8 mouse cellular contexts compared by ENCODE assay signal in the genomic region with DNA sequence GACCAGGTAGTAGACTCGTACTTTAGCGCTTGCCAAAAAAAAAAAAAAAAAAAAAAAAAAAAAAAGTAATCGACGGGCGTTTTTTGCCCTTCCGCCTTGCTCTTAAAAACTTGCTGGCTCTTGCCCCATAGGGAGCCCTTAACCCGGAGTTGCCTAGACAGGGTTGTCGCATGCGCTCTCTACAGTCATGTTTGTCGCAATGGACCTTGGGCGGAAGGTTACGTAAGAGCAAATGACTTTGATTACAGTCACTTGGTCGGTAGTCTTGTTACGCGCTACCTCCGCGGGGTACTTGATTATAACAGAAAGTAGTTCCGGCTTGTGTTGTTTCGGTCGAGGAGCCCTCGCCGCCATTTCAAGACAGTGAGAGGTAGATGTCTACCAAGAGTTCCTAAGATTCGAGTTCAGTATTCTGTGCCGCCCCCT. TPM values are rescaled to one million over a fixed set of nuclear protein-coding genes. Genes with fewer than 3 reads are reported as not detected.
A peak's percentile ranks its signal among the peaks of the same experiment; 100 is the strongest.
DNase-seq lines count a peak whose midpoint lies in the region; ATAC-seq and TF ChIP-seq lines count a peak whose summit lies in the region.

A gene (plus strand): TSS at position 320 of the 426 bp plus-strand sequence.

- H3K27ac ChIP-seq in forebrain, embryonic 10.5 days: peak within 1 kb of the TSS; percentile 94
- H3K27ac ChIP-seq in heart, embryonic 15.5 days: peak within 1 kb of the TSS; percentile 79
- H3K27ac ChIP-seq in liver, embryonic 14.5 days: peak within 1 kb of the TSS; percentile 80
- H3K27ac ChIP-seq in neural tube, embryonic 11.5 days (ENCODE audit: low read depth, low read length): peak within 1 kb of the TSS; percentile 61
- peak within 1 kb of the TSS; percentile 88 for H3K27ac ChIP-seq in stomach, postnatal 0 days (replicated peaks)

- peak within 1 kb of the TSS; percentile 61 for H3K4me2 ChIP-seq in heart, embryonic 15.5 days
- peak within 1 kb of the TSS; percentile 79 for H3K4me2 ChIP-seq in liver, embryonic 14.5 days (ENCODE audit: low read depth)
- peak within 1 kb of the TSS; percentile 63 for H3K4me2 ChIP-seq in neural tube, embryonic 11.5 days (ENCODE audit: low read depth)
- peak within 1 kb of the TSS; percentile 53 for H3K4me2 ChIP-seq in stomach, postnatal 0 days (replicated peaks; ENCODE audit: low read depth)

- peaks cover 70% of the 10 kb centered on the region for H3K27me3 ChIP-seq in forebrain, embryonic 10.5 days (ENCODE audit: poor library complexity, severe bottlenecking)
- 0 out of 2 replicates have a peak, but pooled peaks cover 3% of the 10 kb centered on the region for H3K27me3 ChIP-seq in heart, embryonic 15.5 days
- H3K27me3 ChIP-seq in liver, embryonic 14.5 days (ENCODE audit: control insufficient read depth, insufficient read depth, low read length): no peaks in the 10 kb centered on the region; the same call in none of the 2 replicates
- no peaks in the 10 kb centered on the region for H3K27me3 ChIP-seq in neural tube, embryonic 11.5 days (ENCODE audit: control insufficient read depth, insufficient read depth, low read length)
- H3K27me3 ChIP-seq in stomach, postnatal 0 days (ENCODE audit: control insufficient read depth, insufficient read depth, low read length): no peaks in the 10 kb centered on the region

- DNase-seq in CD8-positive naive resting alpha-beta T cell, adult 2 months (ENCODE audit: low read depth in 2 of 2, low spot score in 2 of 2): peak; percentile 86 to 90
- DNase-seq in c-Kit-positive CD71-negative TER-119-negative erythroid progenitor cells, embryonic 14.5 days (ENCODE audit: low read depth): peak; percentile 76
- peak; percentile 84 for DNase-seq in forebrain, embryonic 10.5 days (ENCODE audit: extremely low spot score, low spot score)
- peak; percentile 93 to 95 for DNase-seq in kidney, postnatal 25 days
- DNase-seq in liver, embryonic 14.5 days (ENCODE audit: low read depth in 3 of 3, low spot score in 3 of 3): peak; percentile 89 to 91 (median 91)
- peak; percentile 86 for DNase-seq in neural tube, embryonic 11.5 days (ENCODE audit: low spot score)
- DNase-seq in stomach, postnatal 0 days (ENCODE audit: low spot score): peak; percentile 85

- H3K4me3 ChIP-seq in forebrain, embryonic 10.5 days: peak within 1 kb of the TSS; percentile 72
- H3K4me3 ChIP-seq in heart, embryonic 15.5 days: peak within 1 kb of the TSS; percentile 77
- peak within 1 kb of the TSS; percentile 77 to 99 for H3K4me3 ChIP-seq in liver, embryonic 14.5 days (ENCODE audit: insufficient read depth in 1 of 2, low read depth in 2 of 2, low read length in 2 of 2)
- peak within 1 kb of the TSS; percentile 70 for H3K4me3 ChIP-seq in neural tube, embryonic 11.5 days (ENCODE audit: low read depth, low read length)
- H3K4me3 ChIP-seq in stomach, postnatal 0 days (ENCODE audit: low read depth, low read length): peak within 1 kb of the TSS; percentile 66

- no peaks in the 10 kb centered on the region for H3K9me3 ChIP-seq in forebrain, embryonic 10.5 days
- no peaks in the 10 kb centered on the region for H3K9me3 ChIP-seq in heart, embryonic 15.5 days (replicated peaks)
- H3K9me3 ChIP-seq in liver, embryonic 14.5 days (ENCODE audit: control insufficient read depth, low read length): no peaks in the 10 kb centered on the region
- no peaks in the 10 kb centered on the region for H3K9me3 ChIP-seq in neural tube, embryonic 11.5 days (ENCODE audit: control insufficient read depth, low read length)
- no peaks in the 10 kb centered on the region for H3K9me3 ChIP-seq in stomach, postnatal 0 days (ENCODE audit: control insufficient read depth, low read length)

- H3K9ac ChIP-seq in heart, embryonic 15.5 days: peak within 1 kb of the TSS; percentile 77
- peak within 1 kb of the TSS; percentile 90 for H3K9ac ChIP-seq in liver, embryonic 14.5 days (replicated peaks)
- H3K9ac ChIP-seq in neural tube, embryonic 11.5 days (ENCODE audit: low read length): peak within 1 kb of the TSS; percentile 80
- peak within 1 kb of the TSS; percentile 82 for H3K9ac ChIP-seq in stomach, postnatal 0 days (ENCODE audit: low read length)

- H3K4me1 ChIP-seq in forebrain, embryonic 10.5 days: peaks cover 33% of the 10 kb centered on the region
- 0 out of 2 replicates have a peak, but pooled peaks cover 3% of the 10 kb centered on the region for H3K4me1 ChIP-seq in heart, embryonic 15.5 days (replicated peaks)
- peaks cover 0 to 2% of the 10 kb centered on the region in 2 experiments; a peak in 2 of 4 replicates for H3K4me1 ChIP-seq in liver, embryonic 14.5 days (replicated peaks; ENCODE audit: control insufficient read depth in 2 of 2, insufficient read depth in 2 of 2, low read length in 1 of 2)
- H3K4me1 ChIP-seq in neural tube, embryonic 11.5 days (ENCODE audit: control insufficient read depth, insufficient read depth, low read length): no peaks in the 10 kb centered on the region
- H3K4me1 ChIP-seq in stomach, postnatal 0 days (replicated peaks; ENCODE audit: control insufficient read depth, insufficient read depth): no peaks in the 10 kb centered on the region

- TF ChIP-seq CTCF in liver, embryonic 14.5 days (IDR thresholded peaks at IDR 0.05; ENCODE audit: low read depth): no peak
- no peak for TF ChIP-seq CTCF in stomach, postnatal 0 days (IDR thresholded peaks at IDR 0.05; ENCODE audit: low read depth)

- 16% methylated on average over 24 of the region's 24 CpGs for WGBS in forebrain, embryonic 10.5 days
- 9% methylated on average over 24 of the region's 24 CpGs for WGBS in heart, embryonic 15.5 days
- 8% methylated on average over 24 of the region's 24 CpGs for WGBS in liver, embryonic 14.5 days (ENCODE audit: insufficient replicate concordance)
- WGBS in neural tube, embryonic 11.5 days: 11% methylated on average over 23 of the region's 24 CpGs
- WGBS in stomach, postnatal 0 days: 10% methylated on average over 24 of the region's 24 CpGs

- TF ChIP-seq EP300 in liver, embryonic 14.5 days (IDR thresholded peaks at IDR 0.05; ENCODE audit: low read depth): peak; percentile 32; the same call in 1 of the 2 replicates
- TF ChIP-seq EP300 in stomach, postnatal 0 days (optimal IDR thresholded peaks at IDR 0.05): no peak

- peak; percentile 91 for ATAC-seq in heart, embryonic 15.5 days (replicated peaks; ENCODE audit: insufficient number of reproducible peaks, insufficient read depth, low FRiP score, low read depth)
- peak; percentile 91 for ATAC-seq in liver, embryonic 14.5 days (ENCODE audit: insufficient read depth)
- peak; percentile 91 for ATAC-seq in neural tube, embryonic 11.5 days (ENCODE audit: insufficient read depth, low FRiP score, low TSS enrichment)
- peak; percentile 97 for ATAC-seq in stomach, postnatal 0 days (ENCODE audit: low FRiP score, low TSS enrichment)

- H3K36me3 ChIP-seq in forebrain, embryonic 10.5 days (replicated peaks): peaks cover 11% of the 10 kb centered on the region
- H3K36me3 ChIP-seq in heart, embryonic 15.5 days: 0 out of 2 replicates have a peak, but pooled peaks cover 4% of the 10 kb centered on the region
- H3K36me3 ChIP-seq in liver, embryonic 14.5 days (replicated peaks; ENCODE audit: control insufficient read depth, insufficient read depth, low read depth): peaks cover 7% of the 10 kb centered on the region
- H3K36me3 ChIP-seq in neural tube, embryonic 11.5 days (ENCODE audit: control insufficient read depth, insufficient read depth, low read length): no peaks in the 10 kb centered on the region
- H3K36me3 ChIP-seq in stomach, postnatal 0 days (ENCODE audit: control insufficient read depth, insufficient read depth, low read length): no peaks in the 10 kb centered on the region

RNA-seq across cellular contexts. Expression of the gene that starts here (rescaled TPM):
- 130 and 131 TPM in 2 replicates for polyA plus RNA-seq in forebrain, embryonic 10.5 days (2016; fragmentation: Nextera tagmentation; extraction: Ambion mirVana)
- 91.0 and 105 TPM in 2 replicates for polyA plus RNA-seq in heart, embryonic 15.5 days (2015; fragmentation: Nextera tagmentation; extraction: Ambion mirVana)
- 42.8 and 54.2 TPM in 2 replicates for polyA plus RNA-seq in liver, embryonic 14.5 days (2012; rRNA removed)
- 49.8 and 57.2 TPM in 2 replicates for polyA plus RNA-seq in liver, embryonic 14.5 days (2014; fragmentation: Nextera tagmentation; extraction: Ambion mirVana)
- 232 and 246 TPM in 2 replicates for polyA plus RNA-seq in neural tube, embryonic 11.5 days (2014; fragmentation: Nextera tagmentation; extraction: Ambion mirVana)
- 41.1 and 48.2 TPM in 2 replicates for polyA plus RNA-seq in stomach, postnatal 0 days (2015; fragmentation: Nextera tagmentation; extraction: Ambion mirVana)

Comparison
In these comparisons a context has a peak if more than half of its experiments do, and no peak if none do; other contexts are left out.
1. Peak in every context shown above with its lines: DNase-seq, ATAC-seq, H3K4me3 ChIP-seq and H3K27ac ChIP-seq.